Mouse (Mus musculus): ENCODE results near the gene Chst3. TPM values are rescaled to one million over a fixed set of nuclear protein-coding genes. Genes with fewer than 3 reads are reported as not detected.

Gene Chst3
- total and polyA plus RNA-seq, 3 experiments: 4.4 to 12.2 (median 7.5) TPM

DNA sequence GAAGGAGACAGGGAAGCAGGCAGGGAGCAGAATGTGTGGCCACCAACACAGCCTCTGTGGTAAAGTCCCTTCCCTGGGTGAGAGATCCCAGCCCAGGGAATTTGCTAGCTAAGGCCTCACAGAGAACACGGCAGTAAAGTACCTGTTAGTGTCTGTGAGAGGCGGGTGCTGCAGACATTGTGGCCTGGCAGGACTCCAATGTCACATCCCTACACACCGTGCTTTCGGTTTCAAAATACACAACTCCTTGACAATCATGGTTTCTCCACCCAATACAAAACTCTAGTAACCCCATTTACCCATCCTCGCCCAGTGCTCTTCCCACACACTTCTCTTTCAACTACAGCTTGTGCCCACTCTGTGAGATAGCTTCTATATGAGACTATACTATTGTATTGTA, 80.4 kb downstream of the Chst3 start:
- DNase-seq (ENCODE audit: extremely low read depth): no peak
- in situ Hi-C loops (cut with MboI; ENCODE audit: low pct_ligation_motif_present, low pct_unique_long_range_greater_than_20kb, low sequenced_read_pairs): no loop called here
- no peak overlapping the region for H3K4me2 ChIP-seq (ENCODE audit: insufficient read depth, low read depth, poor library complexity, severe bottlenecking)
- H3K27ac ChIP-seq (ENCODE audit: insufficient read depth, low read depth): no peak overlapping the region
- H3K4me1 ChIP-seq (ENCODE audit: control insufficient read depth in 1 of 2, insufficient read depth in 2 of 2): peaks cover 3 to 7% of the 10 kb centered on the region in 2 experiments; a peak in 1 of 4 replicates
- peaks cover 7% of the 10 kb centered on the region for H3K9me3 ChIP-seq (replicated peaks; ENCODE audit: low read length)
- TF ChIP-seq IRF4 (IDR thresholded peaks at IDR 0.05; ENCODE audit: low read depth, low read length): no peak
- no peak for TF ChIP-seq USF2 (conservative IDR thresholded peaks at IDR 0.05; ENCODE audit: low read depth, low read length)
- TF ChIP-seq HCFC1 (IDR thresholded peaks at IDR 0.05; ENCODE audit: low read depth, low read length): no peak
- TF ChIP-seq MAZ (IDR thresholded peaks at IDR 0.05; ENCODE audit: low read depth, low read length): no peak
- no peak for TF ChIP-seq CHD1 (IDR thresholded peaks at IDR 0.05; ENCODE audit: low read depth, low read length)
- TF ChIP-seq ELF1 (IDR thresholded peaks at IDR 0.05; ENCODE audit: low read depth, low read length): no peak
- no peak for TF ChIP-seq NELFE (IDR thresholded peaks at IDR 0.05; ENCODE audit: low read depth, low read length)
- no peak for TF ChIP-seq RAD21 (IDR thresholded peaks at IDR 0.05; ENCODE audit: low read depth, low read length)
- TF ChIP-seq POLR2AphosphoS2 (IDR thresholded peaks at IDR 0.05; ENCODE audit: low read depth, low read length): no peak
- no peak for TF ChIP-seq TBP (conservative IDR thresholded peaks at IDR 0.05; ENCODE audit: low read depth, low read length)
- no peak for TF ChIP-seq POLR2A (IDR thresholded peaks at IDR 0.05; ENCODE audit: low read depth, low read length)
- no peak for TF ChIP-seq MXI1 (IDR thresholded peaks at IDR 0.05; ENCODE audit: low read depth, low read length)
- TF ChIP-seq MEF2A (IDR thresholded peaks at IDR 0.05; ENCODE audit: borderline replicate concordance, low read depth, low read length): no peak
- no peak for TF ChIP-seq MAFK (IDR thresholded peaks at IDR 0.05; ENCODE audit: insufficient replicate concordance, low read length)
- TF ChIP-seq ZC3H11A (IDR thresholded peaks at IDR 0.05; ENCODE audit: low read depth, low read length): no peak
- no peak overlapping the region for H3K9ac ChIP-seq (ENCODE audit: insufficient read depth, low read depth)
- dilution Hi-C loops (cut with MboI; ENCODE audit: extremely low pct_ligation_motif_present, extremely low pct_unique_long_range_greater_than_20kb, low sequenced_read_pairs): no loop called here
- no peak overlapping the region for H3K4me3 ChIP-seq (replicated peaks in 1 of 3; ENCODE audit: low read depth in 2 of 3, low read length in 2 of 3, poor library complexity in 1 of 3)
- H3K79me2 ChIP-seq (replicated peaks; ENCODE audit: control insufficient read depth, extremely low read depth, insufficient read depth, poor library complexity, severe bottlenecking): no peaks in the 10 kb centered on the region
- no peaks in the 10 kb centered on the region for H3K27me3 ChIP-seq (replicated peaks)
- no peaks in the 10 kb centered on the region for H3K36me3 ChIP-seq (replicated peaks in 1 of 2; ENCODE audit: control insufficient read depth in 1 of 2, insufficient read depth in 1 of 2, low read length in 1 of 2)

DNA sequence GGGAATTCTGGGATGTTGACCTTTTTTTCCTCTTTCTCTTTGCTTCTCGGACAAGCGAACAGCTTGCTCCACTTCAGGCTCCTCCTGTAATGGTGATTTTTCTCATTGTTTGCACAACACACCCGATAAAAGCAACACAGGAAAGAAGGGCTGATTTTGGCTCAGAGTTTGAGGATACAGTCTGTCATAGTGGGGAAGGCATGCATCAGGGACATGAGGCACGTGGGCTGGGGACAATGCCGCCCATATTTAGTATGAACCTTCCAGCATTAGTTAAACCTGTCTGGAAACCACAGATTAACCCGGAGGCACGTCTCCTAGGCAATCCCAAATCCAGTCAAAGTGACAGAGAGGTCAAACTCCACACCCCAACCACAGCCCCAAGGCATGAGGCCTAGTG, 82.1 kb downstream of the Chst3 start:
- H3K4me1 ChIP-seq (ENCODE audit: control insufficient read depth in 1 of 2, insufficient read depth in 2 of 2): peaks cover 3 to 12% of the 10 kb centered on the region in 2 experiments; a peak in 1 of 4 replicates
- DNase-seq (ENCODE audit: extremely low read depth): no peak
- H3K36me3 ChIP-seq (replicated peaks in 1 of 2; ENCODE audit: control insufficient read depth in 1 of 2, insufficient read depth in 1 of 2, low read length in 1 of 2): no peaks in the 10 kb centered on the region
- no peaks in the 10 kb centered on the region for H3K27me3 ChIP-seq (replicated peaks)
- dilution Hi-C loops (cut with MboI; ENCODE audit: extremely low pct_ligation_motif_present, extremely low pct_unique_long_range_greater_than_20kb, low sequenced_read_pairs): no loop called here
- H3K79me2 ChIP-seq (replicated peaks; ENCODE audit: control insufficient read depth, extremely low read depth, insufficient read depth, poor library complexity, severe bottlenecking): no peaks in the 10 kb centered on the region
- TF ChIP-seq ETS1 (conservative IDR thresholded peaks at IDR 0.05; ENCODE audit: low read depth, low read length) (no peak), ZMIZ1 (IDR thresholded peaks at IDR 0.05; ENCODE audit: low read depth, low read length) (no peak), ZC3H11A (IDR thresholded peaks at IDR 0.05; ENCODE audit: low read depth, low read length) (no peak)
- H3K9ac ChIP-seq (ENCODE audit: insufficient read depth, low read depth): no peak overlapping the region
- H3K4me3 ChIP-seq (replicated peaks in 1 of 3; ENCODE audit: low read depth in 2 of 3, low read length in 2 of 3, poor library complexity in 1 of 3): no peak overlapping the region
- no peak overlapping the region for H3K27ac ChIP-seq (ENCODE audit: insufficient read depth, low read depth)
- in situ Hi-C loops (cut with MboI; ENCODE audit: low pct_ligation_motif_present, low pct_unique_long_range_greater_than_20kb, low sequenced_read_pairs): no loop called here
- no peak overlapping the region for H3K4me2 ChIP-seq (ENCODE audit: insufficient read depth, low read depth, poor library complexity, severe bottlenecking)
- peaks cover 7% of the 10 kb centered on the region for H3K9me3 ChIP-seq (replicated peaks; ENCODE audit: low read length)
